Mouse (Mus musculus) bone marrow, adult 2 months (tissue): Measurements from ENCODE around the gene Mlxipl. TPM values are rescaled to one million over a fixed set of nuclear protein-coding genes. Genes with fewer than 3 reads are reported as not detected.

Experiments used
- H3K27ac ChIP-seq: fragments of 200-500 bp; 2 replicates; pipeline ENCODE4 v1.5.1; 2012; ENCODE audit warnings: low read depth, mild to moderate bottlenecking, control low read depth, inconsistent platforms, low read length; ENCODE audit not compliant: control insufficient read depth, poor library complexity, insufficient read depth
- H3K4me1 ChIP-seq: fragments of 200-500 bp; 2 replicates; pipeline ENCODE4 v1.6.1; 2011; ENCODE audit warnings: low read length; ENCODE audit not compliant: control insufficient read depth, insufficient read depth
- H3K4me3 ChIP-seq: fragments of 200-500 bp; replicated peaks from 2 replicates; pipeline ENCODE3; 2011; ENCODE audit warnings: mild to moderate bottlenecking, low read depth, low read length, control low read depth; ENCODE audit not compliant: control insufficient read depth
- CTCF ChIP-seq: fragments of 200-500 bp; IDR thresholded peaks from 2 replicates; pipeline ENCODE4 v1.5.1; 2011; ENCODE audit warnings: low read length, control low read depth; ENCODE audit not compliant: control insufficient read depth, insufficient read depth
- POLR2A ChIP-seq: fragments of 200-500 bp; IDR thresholded peaks from 2 replicates; pipeline ENCODE4 v1.6.1; 2011; ENCODE audit warnings: low read depth, mild to moderate bottlenecking, control low read depth, low read length, borderline replicate concordance; ENCODE audit not compliant: control insufficient read depth
- WGBS: fragments of 180-500 bp; shearing (Covaris S2); methylation state at CpG from one replicate; pipeline ENCODE4 v1.1.7; 2018; 5-methylcytosine and 5-hydroxymethylcytosine counted together
- polyA plus RNA-seq: library from polyadenylated mRNA; stranded (reverse); fragments of >200 nt; gene quantifications from 2 replicates; pipeline ENCODE4 v1.2.4, GENCODE M21; 2011; ENCODE audit warnings: low replicate concordance; ENCODE audit not compliant: missing spikeins, insufficient read depth, insufficient read length

Gene Mlxipl
- polyA plus RNA-seq, 1 experiment = 4.1 TPM

DNA sequence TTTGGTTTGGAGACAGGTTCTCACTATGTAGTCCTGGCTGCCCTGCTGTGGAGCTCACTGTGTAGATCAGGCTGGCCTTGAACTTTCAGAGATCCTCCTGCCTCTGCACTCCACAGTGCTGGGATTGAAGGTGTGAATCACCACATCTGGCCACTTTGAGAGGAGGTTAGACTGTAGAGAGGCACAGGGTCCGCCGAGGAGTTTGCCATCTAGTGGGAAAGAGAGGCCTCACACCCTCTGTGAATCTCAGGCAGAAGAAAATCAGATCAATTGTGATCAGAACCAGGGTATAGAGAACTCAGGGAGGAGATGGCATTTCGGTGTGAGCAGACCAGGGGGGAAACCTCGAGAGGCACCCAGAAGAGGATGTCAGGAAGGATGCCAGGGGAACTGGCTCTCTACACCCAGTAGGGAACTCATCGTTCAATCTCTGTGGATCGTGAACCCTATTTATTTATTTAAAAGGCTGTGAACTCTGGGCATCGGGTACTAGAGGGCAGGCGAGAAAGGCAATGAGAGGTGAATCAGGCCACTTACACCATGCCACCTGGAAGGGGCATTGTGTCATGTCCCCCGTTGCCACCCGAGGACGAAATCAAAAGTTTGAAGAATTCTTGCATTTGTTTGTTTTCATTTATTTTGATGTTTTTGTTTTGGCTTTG lies 14.4 kb downstream of the Mlxipl start:
- H3K4me1 ChIP-seq = peaks cover 2% of the 10 kb centered on the region; the same call in 1 of the 2 replicates
- no peak overlapping the region for H3K4me3 ChIP-seq
- WGBS = 52% methylated on average over 11 of the region's 11 CpGs
- no peak overlapping the region for H3K27ac ChIP-seq
- TF ChIP-seq CTCF (peak; percentile 38; the same call in 1 of the 2 replicates), POLR2A (no peak)

DNA sequence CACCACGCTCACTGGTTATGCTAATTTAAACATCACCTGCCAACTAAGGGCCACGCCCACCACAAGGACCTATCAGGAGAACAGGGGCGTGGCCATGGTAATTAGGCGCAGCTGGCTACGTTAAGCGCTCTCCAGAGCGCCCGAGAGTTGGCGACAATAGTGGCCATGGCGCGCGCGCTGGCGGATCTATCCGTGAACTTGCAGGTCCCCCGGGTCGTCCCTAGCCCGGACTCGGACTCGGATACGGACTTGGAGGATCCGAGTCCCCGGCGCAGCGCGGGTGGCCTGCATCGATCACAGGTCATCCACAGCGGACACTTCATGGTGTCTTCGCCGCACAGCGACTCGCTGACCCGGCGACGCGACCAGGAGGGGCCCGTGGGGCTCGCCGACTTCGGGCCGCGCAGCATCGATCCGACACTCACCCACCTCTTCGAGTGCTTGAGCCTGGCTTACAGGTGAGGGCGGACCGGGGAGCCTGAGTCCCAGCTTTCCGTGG lies 17.1 kb downstream of the Mlxipl start:
- TF ChIP-seq CTCF (no peak), POLR2A (no peak)
- 1% methylated on average over 48 of the region's 48 CpGs for whole genome bisulfite sequencing
- H3K4me3 ChIP-seq = no peak overlapping the region
- H3K4me1 ChIP-seq = peaks cover 2% of the 10 kb centered on the region; the same call in 1 of the 2 replicates
- no peak overlapping the region for H3K27ac ChIP-seq

DNA sequence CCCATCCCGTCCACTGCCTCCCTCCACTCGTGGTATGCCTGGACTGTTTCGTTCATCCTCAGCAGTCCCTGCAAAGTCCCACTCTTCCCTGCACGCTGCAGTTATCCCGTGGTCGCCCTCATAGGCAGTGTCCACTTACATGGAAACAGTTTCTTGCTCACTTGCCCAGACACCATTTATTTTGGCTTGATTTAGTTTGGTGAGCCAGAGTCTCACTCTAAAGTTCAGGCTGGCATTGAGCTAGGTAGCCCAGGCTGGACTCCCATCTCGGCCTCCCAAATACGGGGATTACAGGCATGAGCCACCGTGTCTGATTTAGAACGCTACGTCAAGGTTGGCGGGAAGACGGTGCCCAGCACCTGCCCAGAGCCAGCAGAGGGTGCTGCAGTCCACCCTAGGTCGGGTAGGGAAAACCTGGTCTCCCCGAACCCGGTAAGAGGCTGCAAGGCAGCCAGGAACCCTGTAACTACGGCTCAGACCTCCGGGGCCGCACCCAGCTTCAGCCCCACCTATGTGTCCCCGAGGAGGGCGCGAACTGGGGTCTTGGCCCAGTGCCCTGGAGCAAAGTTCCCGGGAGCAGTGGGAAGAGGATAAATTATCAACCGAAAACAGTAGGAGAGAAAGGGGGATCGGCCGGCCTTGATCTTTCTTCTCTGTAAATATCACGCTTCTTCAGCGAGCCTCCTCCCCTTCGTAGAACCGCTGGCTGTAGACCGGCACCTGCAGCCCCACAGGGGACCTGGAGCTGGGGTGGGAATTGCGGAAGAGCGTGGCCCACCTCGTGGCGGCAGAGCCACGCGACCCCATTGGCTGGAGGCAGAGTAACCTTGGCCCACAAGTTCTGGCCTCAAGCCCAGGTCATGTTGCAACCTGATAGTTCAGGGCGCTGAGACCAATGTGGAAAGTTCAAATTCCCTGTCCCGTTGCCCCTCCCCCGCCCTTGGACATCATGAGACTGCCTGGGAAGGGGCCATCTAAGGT lies 18.1 kb downstream of the Mlxipl start:
- Histone ChIP-seq H3K27ac (no peak overlapping the region), H3K4me1 (peaks cover 2% of the 10 kb centered on the region; the same call in 1 of the 2 replicates), H3K4me3 (no peak overlapping the region)
- 7% methylated on average over 40 of the region's 40 CpGs for WGBS
- TF ChIP-seq POLR2A (no peak), CTCF (peak; percentile 48; the same call in 1 of the 2 replicates)

DNA sequence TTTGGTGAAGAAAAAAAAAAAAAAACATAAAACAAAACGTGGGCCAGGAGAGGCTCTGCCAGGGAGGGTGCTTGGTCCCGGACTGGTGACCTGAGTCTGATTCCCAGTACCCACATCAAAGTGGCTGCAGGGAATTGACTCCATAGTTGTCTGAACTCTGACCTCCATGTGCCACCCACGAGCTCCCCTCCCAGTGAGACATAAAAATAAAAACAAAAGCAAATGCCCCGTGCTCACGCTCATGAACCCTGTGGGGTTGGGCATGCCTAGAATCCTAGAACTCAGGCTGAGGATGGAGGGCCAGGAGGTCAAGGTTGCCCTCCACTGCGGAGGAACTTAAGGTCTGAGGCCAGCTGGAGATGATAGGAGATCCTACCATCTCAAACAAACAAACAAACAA lies 19.3 kb downstream of the Mlxipl start:
- Histone ChIP-seq H3K4me1 (peaks cover 2% of the 10 kb centered on the region; the same call in 1 of the 2 replicates), H3K4me3 (no peak overlapping the region), H3K27ac (no peak overlapping the region)
- WGBS = 62% methylated on average over 6 of the region's 6 CpGs
- TF ChIP-seq CTCF (no peak), POLR2A (no peak)

DNA sequence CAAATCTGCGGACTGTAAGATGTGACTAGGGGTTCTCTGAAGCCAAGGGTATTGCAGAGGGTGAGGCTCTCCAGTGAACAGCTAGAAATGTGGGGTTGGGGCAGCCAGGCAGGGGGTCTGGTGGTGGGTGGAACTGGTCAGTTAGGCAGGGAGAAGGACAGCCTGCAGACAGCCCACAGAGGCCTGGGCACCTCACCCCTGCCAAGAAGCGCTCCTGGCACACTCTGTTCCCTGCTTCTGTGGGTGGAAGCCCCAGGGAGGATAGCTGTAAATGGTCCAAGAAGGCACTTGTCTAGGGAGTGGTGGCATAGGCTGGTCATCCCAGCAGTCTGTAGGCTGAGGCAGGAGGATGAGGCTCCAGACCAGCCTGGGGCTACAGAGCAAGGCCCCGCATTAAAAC lies 19.7 kb downstream of the Mlxipl start:
- TF ChIP-seq CTCF = no peak
- no peak for TF ChIP-seq POLR2A

DNA sequence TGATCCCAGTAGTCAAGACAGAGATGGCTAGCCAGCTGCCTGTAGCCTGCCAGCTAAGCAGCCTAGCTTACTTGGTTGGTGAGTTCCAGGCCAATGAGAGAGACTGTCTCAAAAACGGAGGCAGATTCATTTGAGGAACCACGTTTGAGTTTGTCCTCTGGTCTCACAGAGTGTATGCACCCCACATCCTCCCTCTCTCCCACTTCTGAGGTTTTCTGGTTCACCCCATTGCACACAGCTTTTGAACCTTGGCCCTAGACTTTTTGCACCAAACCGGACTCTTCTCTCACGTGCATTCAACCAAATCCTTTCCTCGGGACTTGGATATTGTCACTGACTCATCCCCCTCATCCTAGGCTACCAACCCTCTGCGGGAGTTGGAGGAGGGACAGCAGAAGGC lies 20.3 kb downstream of the Mlxipl start:
- Histone ChIP-seq H3K4me1 (peaks cover 2% of the 10 kb centered on the region; the same call in 1 of the 2 replicates), H3K4me3 (no peak overlapping the region), H3K27ac (no peak overlapping the region)
- WGBS = 31% methylated on average over 6 of the region's 6 CpGs
- no peak for TF ChIP-seq CTCF
- TF ChIP-seq POLR2A = no peak

More for the DNA sequence above, 19.7 kb downstream of the Mlxipl start:
- 87% methylated on average over 3 of the region's 3 CpGs for WGBS
- Histone ChIP-seq H3K4me1 (peaks cover 2% of the 10 kb centered on the region; the same call in 1 of the 2 replicates), H3K27ac (no peak overlapping the region), H3K4me3 (no peak overlapping the region)

DNA sequence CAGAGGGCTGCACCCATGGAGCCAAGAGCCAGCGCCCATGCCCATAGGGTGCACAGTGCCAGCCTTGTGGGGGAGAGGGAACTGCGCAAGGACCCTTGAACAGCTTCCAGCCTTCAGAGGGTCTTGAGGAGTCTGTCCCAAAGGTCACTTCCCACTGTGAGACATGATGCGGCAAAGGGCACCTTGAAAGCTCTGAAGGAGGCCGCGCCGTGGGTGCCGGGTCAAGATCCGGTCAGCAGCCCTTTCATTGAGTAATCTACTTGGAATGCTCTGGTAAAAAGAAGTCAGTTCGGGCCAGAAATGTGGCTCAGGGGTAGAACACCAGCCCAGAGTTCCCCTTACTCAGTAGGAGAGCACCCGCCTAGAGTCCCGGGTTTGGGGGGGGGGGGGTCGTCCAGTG lies 24.1 kb downstream of the Mlxipl start:
- no peak for TF ChIP-seq POLR2A
- no peak for TF ChIP-seq CTCF
- 86% methylated on average over 12 of the region's 12 CpGs for WGBS
- H3K4me1 ChIP-seq = no peaks in the 10 kb centered on the region
- H3K27ac ChIP-seq = no peak overlapping the region
- no peak overlapping the region for H3K4me3 ChIP-seq

DNA sequence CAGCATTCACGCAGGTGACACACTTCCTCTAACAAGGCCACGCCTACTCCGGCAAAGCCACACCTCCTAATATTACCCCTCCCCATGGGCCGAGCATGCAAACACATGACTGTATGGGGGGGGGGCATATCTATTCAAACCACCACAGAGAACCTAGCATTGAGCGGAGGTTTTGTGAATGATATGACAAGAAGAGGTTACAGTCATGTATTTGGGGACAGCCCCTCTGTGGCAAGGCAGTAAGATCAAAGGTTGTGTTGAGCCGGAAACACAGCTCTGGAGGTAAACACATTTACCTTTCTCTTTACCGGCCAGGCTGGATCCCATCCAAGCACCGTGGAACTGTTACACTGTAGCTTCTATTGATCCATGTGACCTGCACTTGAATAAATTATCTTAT lies 25.6 kb downstream of the Mlxipl start:
- no peaks in the 10 kb centered on the region for H3K4me1 ChIP-seq
- no peak for TF ChIP-seq POLR2A
- no peak overlapping the region for H3K4me3 ChIP-seq
- 60% methylated on average over 8 of the region's 8 CpGs for WGBS
- H3K27ac ChIP-seq = no peak overlapping the region
